8 mouse cellular contexts compared by ENCODE assay signal in genomic region chr5:30667686-30668085, GRCm38 (mm10). TPM values are rescaled to one million over a fixed set of nuclear protein-coding genes. Genes with fewer than 3 reads are reported as not detected.
DNase-seq lines count a peak whose midpoint lies in the region; ATAC-seq lines count a peak whose summit lies in the region.

No protein-coding gene starts in this region.

- H3K27ac ChIP-seq in liver, embryonic 11.5 days (ENCODE audit: low read depth, low read length): 0 out of 2 replicates have a peak overlapping the region, but pooled peaks have one; percentile 9
- H3K27ac ChIP-seq in embryonic facial prominence, embryonic 15.5 days (replicated peaks): no peak overlapping the region
- H3K27ac ChIP-seq in limb, embryonic 10.5 days: peak overlapping the region; percentile 97
- H3K27ac ChIP-seq in neural tube, embryonic 15.5 days (replicated peaks): no peak overlapping the region

- peak overlapping the region; percentile 88 for H3K4me3 ChIP-seq in liver, embryonic 11.5 days (ENCODE audit: low read depth, low read length)
- peak overlapping the region; percentile 85 for H3K4me3 ChIP-seq in embryonic facial prominence, embryonic 15.5 days (replicated peaks)
- H3K4me3 ChIP-seq in limb, embryonic 10.5 days: peak overlapping the region; percentile 87
- peak overlapping the region; percentile 81 for H3K4me3 ChIP-seq in neural tube, embryonic 15.5 days (replicated peaks)

- peaks cover 17% of the 10 kb centered on the region for H3K4me1 ChIP-seq in liver, embryonic 11.5 days (replicated peaks; ENCODE audit: control insufficient read depth, insufficient read depth, low read length)
- H3K4me1 ChIP-seq in embryonic facial prominence, embryonic 15.5 days: peaks cover 12% of the 10 kb centered on the region
- H3K4me1 ChIP-seq in limb, embryonic 10.5 days: peaks cover 20% of the 10 kb centered on the region
- H3K4me1 ChIP-seq in neural tube, embryonic 15.5 days: peaks cover 10% of the 10 kb centered on the region

- no peaks in the 10 kb centered on the region for H3K9me3 ChIP-seq in liver, embryonic 11.5 days (ENCODE audit: control insufficient read depth, low read length)
- no peaks in the 10 kb centered on the region for H3K9me3 ChIP-seq in embryonic facial prominence, embryonic 15.5 days (replicated peaks)
- no peaks in the 10 kb centered on the region for H3K9me3 ChIP-seq in limb, embryonic 10.5 days (replicated peaks)
- no peaks in the 10 kb centered on the region for H3K9me3 ChIP-seq in neural tube, embryonic 15.5 days (replicated peaks)

- H3K4me2 ChIP-seq in liver, embryonic 11.5 days: peak overlapping the region; percentile 77
- peak overlapping the region; percentile 75 for H3K4me2 ChIP-seq in embryonic facial prominence, embryonic 15.5 days (replicated peaks)
- peak overlapping the region; percentile 95 for H3K4me2 ChIP-seq in neural tube, embryonic 15.5 days

- WGBS in liver, embryonic 11.5 days: 3% methylated on average over 3 of the region's 3 CpGs
- 3% methylated on average over 3 of the region's 3 CpGs for WGBS in embryonic facial prominence, embryonic 15.5 days
- 10% methylated on average over 3 of the region's 3 CpGs for WGBS in limb, embryonic 10.5 days
- WGBS in neural tube, embryonic 15.5 days: 9% methylated on average over 3 of the region's 3 CpGs

- ATAC-seq in liver, embryonic 11.5 days (replicated peaks; ENCODE audit: low FRiP score): no peak
- no peak for ATAC-seq in embryonic facial prominence, embryonic 15.5 days (ENCODE audit: insufficient number of reproducible peaks, low FRiP score, low TSS enrichment, low read depth)
- ATAC-seq in neural tube, embryonic 15.5 days (ENCODE audit: low FRiP score): no peak

- no peak for DNase-seq in liver, embryonic 11.5 days (ENCODE audit: low spot score)
- DNase-seq in liver: no peak
- no peak for DNase-seq in limb, embryonic 10.5 days (ENCODE audit: low spot score)
- DNase-seq in left cerebral cortex, postnatal 36 days (ENCODE audit: low spot score in 2 of 2): no peak
- no peak for DNase-seq in right cerebral cortex, adult 2 months (ENCODE audit: low spot score in 2 of 2)
- no peak for DNase-seq in urinary bladder, postnatal 10 days (ENCODE audit: low spot score)

- H3K27me3 ChIP-seq in liver, embryonic 11.5 days (replicated peaks; ENCODE audit: control insufficient read depth, insufficient read depth, low read length): no peaks in the 10 kb centered on the region
- H3K27me3 ChIP-seq in embryonic facial prominence, embryonic 15.5 days: no peaks in the 10 kb centered on the region
- no peaks in the 10 kb centered on the region for H3K27me3 ChIP-seq in limb, embryonic 10.5 days (ENCODE audit: low read depth, poor library complexity, severe bottlenecking)
- H3K27me3 ChIP-seq in neural tube, embryonic 15.5 days (replicated peaks): no peaks in the 10 kb centered on the region

- intact Hi-C loops in left cerebral cortex, postnatal 36 days (cut with DNase I): no loop called here

- peak overlapping the region; percentile 95 for H3K9ac ChIP-seq in liver, embryonic 11.5 days (ENCODE audit: low read depth, low read length)
- H3K9ac ChIP-seq in embryonic facial prominence, embryonic 15.5 days: peak overlapping the region; percentile 74
- H3K9ac ChIP-seq in neural tube, embryonic 15.5 days (replicated peaks): peak overlapping the region; percentile 68; the same call in 1 of the 2 replicates

- peaks cover 36% of the 10 kb centered on the region for H3K36me3 ChIP-seq in liver, embryonic 11.5 days (ENCODE audit: control insufficient read depth, insufficient read depth, low read length)
- peaks cover 17% of the 10 kb centered on the region for H3K36me3 ChIP-seq in embryonic facial prominence, embryonic 15.5 days
- peaks cover 50% of the 10 kb centered on the region for H3K36me3 ChIP-seq in limb, embryonic 10.5 days
- no peaks in the 10 kb centered on the region for H3K36me3 ChIP-seq in neural tube, embryonic 15.5 days

RNA-seq across cellular contexts. Expression of gene Cenpa, which starts 1.1 kb away (rescaled TPM):
- 326 and 357 TPM in 2 replicates for polyA plus RNA-seq in liver, embryonic 11.5 days (2014; fragmentation: Nextera tagmentation; extraction: Ambion mirVana)
- polyA plus RNA-seq in embryonic facial prominence, embryonic 15.5 days (2015; fragmentation: Nextera tagmentation; extraction: Ambion mirVana): 216 and 218 TPM in 2 replicates
- polyA plus RNA-seq in limb, embryonic 10.5 days (2016; fragmentation: Nextera tagmentation; extraction: Ambion mirVana): 508 and 523 TPM in 2 replicates
- polyA plus RNA-seq in neural tube, embryonic 15.5 days (2015; fragmentation: Nextera tagmentation; extraction: Ambion mirVana): 33.0 and 73.4 TPM in 2 replicates
- total RNA-seq in left cerebral cortex, postnatal 36 days (2021): 1 to 10 TPM; 6.0 TPM

RNA-seq across cellular contexts. Expression of gene Slc35f6, which starts 20.0 kb away (rescaled TPM):
- 17.6 and 18.6 TPM in 2 replicates for polyA plus RNA-seq in liver, embryonic 11.5 days (2014; fragmentation: Nextera tagmentation; extraction: Ambion mirVana)
- 30.2 and 30.3 TPM in 2 replicates for polyA plus RNA-seq in embryonic facial prominence, embryonic 15.5 days (2015; fragmentation: Nextera tagmentation; extraction: Ambion mirVana)
- polyA plus RNA-seq in limb, embryonic 10.5 days (2016; fragmentation: Nextera tagmentation; extraction: Ambion mirVana): 20.9 and 22.3 TPM in 2 replicates
- polyA plus RNA-seq in neural tube, embryonic 15.5 days (2015; fragmentation: Nextera tagmentation; extraction: Ambion mirVana): 31.2 and 32.8 TPM in 2 replicates
- 10 to 100 TPM; 38.5 to 38.7 TPM for total RNA-seq in left cerebral cortex, postnatal 36 days (2021)

RNA-seq across cellular contexts. Expression of gene Dpysl5, which starts 43.7 kb away (rescaled TPM):
- polyA plus RNA-seq in liver, embryonic 11.5 days (2014; fragmentation: Nextera tagmentation; extraction: Ambion mirVana): 1.3 and 1.6 TPM in 2 replicates
- 9.8 and 13.9 TPM in 2 replicates for polyA plus RNA-seq in embryonic facial prominence, embryonic 15.5 days (2015; fragmentation: Nextera tagmentation; extraction: Ambion mirVana)
- polyA plus RNA-seq in limb, embryonic 10.5 days (2016; fragmentation: Nextera tagmentation; extraction: Ambion mirVana): 4.3 and 4.9 TPM in 2 replicates
- polyA plus RNA-seq in neural tube, embryonic 15.5 days (2015; fragmentation: Nextera tagmentation; extraction: Ambion mirVana): 152 and 175 TPM in 2 replicates
- total RNA-seq in left cerebral cortex, postnatal 36 days (2021): 10 to 100 TPM; 21.6 to 30.1 TPM

Comparison
In these comparisons a context has a peak if more than half of its experiments do, and no peak if none do; other contexts are left out.
1. H3K27ac ChIP-seq: peak in liver, embryonic 11.5 days (single experiment) and limb, embryonic 10.5 days (single experiment); none in embryonic facial prominence, embryonic 15.5 days (single experiment) and neural tube, embryonic 15.5 days (single experiment).
2. RNA of gene Dpysl5, which starts 43.7 kb away (polyA plus RNA-seq): 152 to 175 TPM in neural tube, embryonic 15.5 days; 9.8 to 13.9 TPM in embryonic facial prominence, embryonic 15.5 days, 4.3 to 4.9 TPM in limb, embryonic 10.5 days and 1.3 to 1.6 TPM in liver, embryonic 11.5 days; every median in the first group is over 10 times any median in the second.
3. Peak in every context shown above with its lines, with median percentiles within 50 percentile points of each other: H3K4me2 ChIP-seq, H3K4me3 ChIP-seq and H3K9ac ChIP-seq.